Mouse (Mus musculus): ENCODE measurements around the gene Ifna11. TPM values are rescaled to one million over a fixed set of nuclear protein-coding genes. Genes with fewer than 3 reads are reported as not detected.
"Not testable (repeated sequence)": the region's sequence is repeated elsewhere in the genome, so short reads cannot be mapped to it uniquely, and the experiment has no call there.

The Ifna11 gene
- not detected in 2 replicates for polyA plus RNA-seq (2016; fragmentation: Nextera tagmentation; extraction: Ambion mirVana)

DNA sequence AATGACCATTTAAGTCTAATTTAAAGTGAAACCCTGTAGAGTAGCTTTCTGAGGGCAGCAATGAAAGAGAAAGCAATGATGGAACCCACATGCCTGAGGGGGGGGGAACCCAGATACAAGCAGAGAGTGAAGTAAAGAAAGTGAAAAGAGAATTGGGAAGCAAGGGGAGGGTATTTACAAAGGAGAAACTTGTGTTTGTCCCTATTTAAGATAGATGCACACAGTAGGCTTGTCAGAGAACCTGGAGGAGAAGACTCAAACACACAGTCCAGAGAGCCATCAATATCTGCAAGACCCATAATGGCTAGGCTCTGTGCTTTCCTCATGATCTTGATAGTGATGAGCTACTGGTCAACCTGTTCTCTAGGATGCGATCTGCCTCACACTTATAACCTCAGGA lies at the start of gene Ifna11:
Gene Ifna11 (plus strand): TSS at position 301 of the 400 bp plus-strand sequence.
- no peak within 1 kb of the TSS for H3K9ac ChIP-seq
- H3K4me1 ChIP-seq: no peaks in the 10 kb centered on the region
- no peaks in the 10 kb centered on the region for H3K27me3 ChIP-seq (replicated peaks)
- no peaks in the 10 kb centered on the region for H3K9me3 ChIP-seq
- H3K4me2 ChIP-seq (replicated peaks): no peak within 1 kb of the TSS
- WGBS: 83% methylated on average over 1 of the region's 1 CpGs
- no peak for ATAC-seq (ENCODE audit: low FRiP score, low read depth)
- H3K4me3 ChIP-seq: no peak within 1 kb of the TSS
- H3K27ac ChIP-seq: no peak within 1 kb of the TSS
- H3K36me3 ChIP-seq: no peaks in the 10 kb centered on the region

DNA sequence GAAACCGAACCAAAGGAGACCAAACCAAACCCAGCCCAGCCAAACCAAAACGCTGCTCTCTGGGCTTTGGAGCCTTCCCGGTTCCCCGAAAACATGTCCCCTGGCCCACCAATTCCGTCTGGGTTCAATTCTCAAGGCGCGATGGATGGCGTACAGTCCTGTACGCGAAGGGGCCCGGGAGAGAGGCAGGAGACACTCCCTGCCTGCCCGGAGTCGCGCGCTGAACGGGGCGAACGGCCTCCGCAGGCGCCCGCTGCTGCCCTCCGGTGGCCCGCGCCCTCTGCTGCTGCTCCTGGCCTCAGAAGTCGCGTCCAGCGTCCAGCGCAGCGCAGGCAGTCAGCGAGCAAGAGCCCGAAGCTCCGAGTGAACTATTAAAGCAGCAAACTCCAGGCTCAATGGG lies 46.2 kb upstream of the Ifna11 start, which contains the start of gene Gm13290:
Gene Gm13290 (plus strand): TSS at position 301 of the 400 bp plus-strand sequence.
- not testable (repeated sequence) for H3K4me3 ChIP-seq; H3K27me3 ChIP-seq (replicated peaks); ATAC-seq (ENCODE audit: low FRiP score, low read depth); H3K9ac ChIP-seq; H3K27ac ChIP-seq; H3K36me3 ChIP-seq; H3K4me1 ChIP-seq; H3K9me3 ChIP-seq; H3K4me2 ChIP-seq (replicated peaks)
- no CpG with 5 or more reads among the region's 32 CpGs for WGBS

DNA sequence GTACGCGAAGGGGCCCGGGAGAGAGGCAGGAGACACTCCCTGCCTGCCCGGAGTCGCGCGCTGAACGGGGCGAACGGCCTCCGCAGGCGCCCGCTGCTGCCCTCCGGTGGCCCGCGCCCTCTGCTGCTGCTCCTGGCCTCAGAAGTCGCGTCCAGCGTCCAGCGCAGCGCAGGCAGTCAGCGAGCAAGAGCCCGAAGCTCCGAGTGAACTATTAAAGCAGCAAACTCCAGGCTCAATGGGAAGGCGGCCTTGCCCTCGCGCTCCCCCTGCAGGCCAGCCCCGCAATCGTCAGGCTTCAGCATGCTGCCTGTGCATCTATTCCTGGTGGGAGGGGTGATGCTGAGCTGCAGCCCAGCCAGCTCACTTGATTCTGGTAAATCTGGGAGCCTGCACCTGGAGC lies 43.1 kb upstream of the Ifna11 start, which contains the start of gene Gm13289:
Gene Gm13289 (plus strand): TSS at position 301 of the 400 bp plus-strand sequence.
- H3K4me3 ChIP-seq; H3K4me2 ChIP-seq (replicated peaks); H3K9me3 ChIP-seq; H3K4me1 ChIP-seq; H3K27ac ChIP-seq; H3K27me3 ChIP-seq (replicated peaks); H3K9ac ChIP-seq; ATAC-seq (ENCODE audit: low FRiP score, low read depth); H3K36me3 ChIP-seq: not testable (repeated sequence)
- no CpG with 5 or more reads among the region's 29 CpGs for WGBS

DNA sequence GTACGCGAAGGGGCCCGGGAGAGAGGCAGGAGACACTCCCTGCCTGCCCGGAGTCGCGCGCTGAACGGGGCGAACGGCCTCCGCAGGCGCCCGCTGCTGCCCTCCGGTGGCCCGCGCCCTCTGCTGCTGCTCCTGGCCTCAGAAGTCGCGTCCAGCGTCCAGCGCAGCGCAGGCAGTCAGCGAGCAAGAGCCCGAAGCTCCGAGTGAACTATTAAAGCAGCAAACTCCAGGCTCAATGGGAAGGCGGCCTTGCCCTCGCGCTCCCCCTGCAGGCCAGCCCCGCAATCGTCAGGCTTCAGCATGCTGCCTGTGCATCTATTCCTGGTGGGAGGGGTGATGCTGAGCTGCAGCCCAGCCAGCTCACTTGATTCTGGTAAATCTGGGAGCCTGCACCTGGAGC lies 40.2 kb upstream of the Ifna11 start, which contains the start of gene Gm13272:
Gene Gm13272 (plus strand): TSS at position 301 of the 400 bp plus-strand sequence.
- not testable (repeated sequence) for H3K9me3 ChIP-seq; H3K4me1 ChIP-seq; ATAC-seq (ENCODE audit: low FRiP score, low read depth); H3K36me3 ChIP-seq; H3K27me3 ChIP-seq (replicated peaks); H3K27ac ChIP-seq; H3K9ac ChIP-seq; H3K4me3 ChIP-seq; H3K4me2 ChIP-seq (replicated peaks)
- no CpG with 5 or more reads among the region's 29 CpGs for WGBS

DNA sequence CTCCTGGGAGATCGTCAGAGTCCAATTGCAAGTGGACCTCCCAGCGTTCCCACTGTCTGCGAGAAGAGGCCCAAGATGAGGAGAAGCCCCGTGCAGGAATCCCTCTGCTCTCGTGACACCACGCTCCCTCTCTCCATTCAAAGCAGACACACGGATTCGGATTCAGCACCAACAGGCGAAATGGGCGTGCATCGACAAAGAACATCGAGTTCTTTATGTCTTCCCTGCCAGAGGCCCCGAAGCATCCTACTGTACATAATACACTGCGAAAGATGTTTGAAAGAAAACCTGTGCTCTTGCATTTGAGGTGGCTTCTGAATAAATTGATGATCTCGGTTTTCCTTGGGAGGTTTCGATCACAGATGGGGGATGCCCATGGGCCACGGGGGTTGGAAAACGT lies 39.4 kb upstream of the Ifna11 start:
- H3K27me3 ChIP-seq (replicated peaks); H3K9me3 ChIP-seq; H3K4me3 ChIP-seq; H3K4me2 ChIP-seq (replicated peaks); H3K4me1 ChIP-seq; H3K36me3 ChIP-seq; ATAC-seq (ENCODE audit: low FRiP score, low read depth); H3K27ac ChIP-seq; H3K9ac ChIP-seq: not testable (repeated sequence)
- 52% methylated on average over 16 of the region's 18 CpGs for WGBS

DNA sequence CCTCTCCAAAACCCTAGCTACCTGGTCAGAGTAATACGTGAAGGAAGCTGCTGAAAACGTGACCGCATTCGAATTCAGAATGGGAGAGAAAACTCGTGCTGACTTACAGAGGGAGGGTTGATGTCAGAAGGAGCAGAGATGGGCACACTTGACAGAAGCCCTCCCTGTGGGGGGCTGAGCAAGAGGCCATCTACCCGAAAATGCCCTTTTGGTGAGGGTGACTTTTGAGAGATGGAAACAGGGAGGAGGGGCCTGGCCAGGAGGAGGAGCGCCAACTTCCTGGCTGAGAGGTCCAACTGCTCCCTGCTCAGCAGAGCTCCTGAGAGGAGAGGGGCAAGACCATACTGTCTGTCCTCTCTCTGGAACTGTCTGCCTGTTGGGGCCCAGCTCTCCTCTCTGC lies 37.9 kb upstream of the Ifna11 start, which contains the start of gene Ifnz:
Gene Ifnz (plus strand): TSS at position 301 of the 400 bp plus-strand sequence.
- H3K27ac ChIP-seq; H3K4me1 ChIP-seq; H3K9ac ChIP-seq; H3K27me3 ChIP-seq (replicated peaks); ATAC-seq (ENCODE audit: low FRiP score, low read depth); H3K36me3 ChIP-seq; H3K9me3 ChIP-seq; H3K4me3 ChIP-seq: not testable (repeated sequence)
- H3K4me2 ChIP-seq (replicated peaks): peak within 1 kb of the TSS; percentile 44
- 20% methylated on average over 5 of the region's 7 CpGs for WGBS

DNA sequence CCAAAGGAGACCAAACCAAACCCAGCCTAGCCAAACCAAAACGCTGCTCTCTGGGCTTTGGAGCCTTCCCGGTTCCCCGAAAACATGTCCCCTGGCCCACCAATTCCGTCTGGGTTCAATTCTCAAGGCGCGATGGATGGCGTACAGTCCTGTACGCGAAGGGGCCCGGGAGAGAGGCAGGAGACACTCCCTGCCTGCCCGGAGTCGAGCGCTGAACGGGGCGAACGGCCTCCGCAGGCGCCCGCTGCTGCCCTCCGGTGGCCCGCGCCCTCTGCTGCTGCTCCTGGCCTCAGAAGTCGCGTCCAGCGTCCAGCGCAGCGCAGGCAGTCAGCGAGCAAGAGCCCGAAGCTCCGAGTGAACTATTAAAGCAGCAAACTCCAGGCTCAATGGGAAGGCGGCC lies 37.4 kb upstream of the Ifna11 start:
- H3K36me3 ChIP-seq; H3K27me3 ChIP-seq (replicated peaks); H3K4me1 ChIP-seq; H3K9me3 ChIP-seq; ATAC-seq (ENCODE audit: low FRiP score, low read depth); H3K4me3 ChIP-seq; H3K27ac ChIP-seq; H3K9ac ChIP-seq: not testable (repeated sequence)
- under 1% methylated on average over 17 of the region's 31 CpGs for WGBS
- H3K4me2 ChIP-seq (replicated peaks): peak overlapping the region; percentile 44

DNA sequence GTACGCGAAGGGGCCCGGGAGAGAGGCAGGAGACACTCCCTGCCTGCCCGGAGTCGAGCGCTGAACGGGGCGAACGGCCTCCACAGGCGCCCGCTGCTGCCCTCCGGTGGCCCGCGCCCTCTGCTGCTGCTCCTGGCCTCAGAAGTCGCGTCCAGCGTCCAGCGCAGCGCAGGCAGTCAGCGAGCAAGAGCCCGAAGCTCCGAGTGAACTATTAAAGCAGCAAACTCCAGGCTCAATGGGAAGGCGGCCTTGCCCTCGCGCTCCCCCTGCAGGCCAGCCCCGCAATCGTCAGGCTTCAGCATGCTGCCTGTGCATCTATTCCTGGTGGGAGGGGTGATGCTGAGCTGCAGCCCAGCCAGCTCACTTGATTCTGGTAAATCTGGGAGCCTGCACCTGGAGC lies 34.4 kb upstream of the Ifna11 start, which contains the start of gene Gm13276:
Gene Gm13276 (plus strand): TSS at position 301 of the 400 bp plus-strand sequence.
- not testable (repeated sequence) for H3K27me3 ChIP-seq (replicated peaks); ATAC-seq (ENCODE audit: low FRiP score, low read depth); H3K4me3 ChIP-seq; H3K27ac ChIP-seq; H3K9ac ChIP-seq; H3K9me3 ChIP-seq; H3K36me3 ChIP-seq; H3K4me1 ChIP-seq; H3K4me2 ChIP-seq (replicated peaks)
- WGBS: no CpG with 5 or more reads among the region's 27 CpGs

DNA sequence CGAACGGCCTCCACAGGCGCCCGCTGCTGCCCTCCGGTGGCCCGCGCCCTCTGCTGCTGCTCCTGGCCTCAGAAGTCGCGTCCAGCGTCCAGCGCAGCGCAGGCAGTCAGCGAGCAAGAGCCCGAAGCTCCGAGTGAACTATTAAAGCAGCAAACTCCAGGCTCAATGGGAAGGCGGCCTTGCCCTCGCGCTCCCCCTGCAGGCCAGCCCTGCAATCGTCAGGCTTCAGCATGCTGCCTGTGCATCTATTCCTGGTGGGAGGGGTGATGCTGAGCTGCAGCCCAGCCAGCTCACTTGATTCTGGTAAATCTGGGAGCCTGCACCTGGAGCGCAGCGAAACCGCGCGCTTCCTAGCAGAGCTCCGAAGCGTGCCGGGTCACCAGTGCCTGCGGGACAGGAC lies 31.4 kb upstream of the Ifna11 start, which contains the start of gene Gm13277:
Gene Gm13277 (plus strand): TSS at position 231 of the 400 bp plus-strand sequence.
- not testable (repeated sequence) for H3K27me3 ChIP-seq (replicated peaks); H3K9me3 ChIP-seq; H3K27ac ChIP-seq; H3K4me1 ChIP-seq; H3K4me2 ChIP-seq (replicated peaks); ATAC-seq (ENCODE audit: low FRiP score, low read depth); H3K9ac ChIP-seq; H3K4me3 ChIP-seq; H3K36me3 ChIP-seq
- WGBS: 0% methylated on average over 4 of the region's 28 CpGs

DNA sequence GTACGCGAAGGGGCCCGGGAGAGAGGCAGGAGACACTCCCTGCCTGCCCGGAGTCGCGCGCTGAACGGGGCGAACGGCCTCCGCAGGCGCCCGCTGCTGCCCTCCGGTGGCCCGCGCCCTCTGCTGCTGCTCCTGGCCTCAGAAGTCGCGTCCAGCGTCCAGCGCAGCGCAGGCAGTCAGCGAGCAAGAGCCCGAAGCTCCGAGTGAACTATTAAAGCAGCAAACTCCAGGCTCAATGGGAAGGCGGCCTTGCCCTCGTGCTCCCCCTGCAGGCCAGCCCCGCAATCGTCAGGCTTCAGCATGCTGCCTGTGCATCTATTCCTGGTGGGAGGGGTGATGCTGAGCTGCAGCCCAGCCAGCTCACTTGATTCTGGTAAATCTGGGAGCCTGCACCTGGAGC lies 28.5 kb upstream of the Ifna11 start, which contains the start of gene Gm13278:
Gene Gm13278 (plus strand): TSS at position 301 of the 400 bp plus-strand sequence.
- WGBS: no CpG with 5 or more reads among the region's 28 CpGs
- H3K4me3 ChIP-seq; H3K9me3 ChIP-seq; ATAC-seq (ENCODE audit: low FRiP score, low read depth); H3K4me2 ChIP-seq (replicated peaks); H3K9ac ChIP-seq; H3K4me1 ChIP-seq; H3K27me3 ChIP-seq (replicated peaks); H3K36me3 ChIP-seq; H3K27ac ChIP-seq: not testable (repeated sequence)

DNA sequence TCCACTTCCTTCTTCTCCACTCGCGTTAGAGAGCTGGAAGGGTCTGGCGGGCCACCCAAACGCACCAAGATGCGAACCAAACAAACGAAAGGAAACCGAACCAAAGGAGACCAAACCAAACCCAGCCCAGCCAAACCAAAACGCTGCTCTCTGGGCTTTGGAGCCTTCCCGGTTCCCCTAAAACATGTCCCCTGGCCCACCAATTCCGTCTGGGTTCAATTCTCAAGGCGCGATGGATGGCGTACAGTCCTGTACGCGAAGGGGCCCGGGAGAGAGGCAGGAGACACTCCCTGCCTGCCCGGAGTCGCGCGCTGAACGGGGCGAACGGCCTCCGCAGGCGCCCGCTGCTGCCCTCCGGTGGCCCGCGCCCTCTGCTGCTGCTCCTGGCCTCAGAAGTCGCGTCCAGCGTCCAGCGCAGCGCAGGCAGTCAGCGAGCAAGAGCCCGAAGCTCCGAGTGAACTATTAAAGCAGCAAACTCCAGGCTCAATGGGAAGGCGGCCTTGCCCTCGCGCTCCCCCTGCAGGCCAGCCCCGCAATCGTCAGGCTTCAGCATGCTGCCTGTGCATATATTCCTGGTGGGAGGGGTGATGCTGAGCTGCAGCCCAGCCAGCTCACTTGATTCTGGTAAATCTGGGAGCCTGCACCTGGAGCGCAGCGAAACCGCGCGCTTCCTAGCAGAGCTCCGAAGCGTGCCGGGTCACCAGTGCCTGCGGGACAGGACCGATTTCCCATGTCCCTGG lies 25.7 kb upstream of the Ifna11 start, which contains the start of gene Gm13275:
Gene Gm13275 (plus strand): TSS at position 552 of the 740 bp plus-strand sequence.
- H3K27me3 ChIP-seq (replicated peaks); H3K9ac ChIP-seq; H3K4me2 ChIP-seq (replicated peaks); ATAC-seq (ENCODE audit: low FRiP score, low read depth); H3K36me3 ChIP-seq; H3K9me3 ChIP-seq; H3K27ac ChIP-seq; H3K4me3 ChIP-seq; H3K4me1 ChIP-seq: not testable (repeated sequence)
- 0% methylated on average over 11 of the region's 52 CpGs for WGBS

DNA sequence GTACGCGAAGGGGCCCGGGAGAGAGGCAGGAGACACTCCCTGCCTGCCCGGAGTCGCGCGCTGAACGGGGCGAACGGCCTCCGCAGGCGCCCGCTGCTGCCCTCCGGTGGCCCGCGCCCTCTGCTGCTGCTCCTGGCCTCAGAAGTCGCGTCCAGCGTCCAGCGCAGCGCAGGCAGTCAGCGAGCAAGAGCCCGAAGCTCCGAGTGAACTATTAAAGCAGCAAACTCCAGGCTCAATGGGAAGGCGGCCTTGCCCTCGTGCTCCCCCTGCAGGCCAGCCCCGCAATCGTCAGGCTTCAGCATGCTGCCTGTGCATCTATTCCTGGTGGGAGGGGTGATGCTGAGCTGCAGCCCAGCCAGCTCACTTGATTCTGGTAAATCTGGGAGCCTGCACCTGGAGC lies 22.7 kb upstream of the Ifna11 start, which contains the start of gene Gm13279:
Gene Gm13279 (plus strand): TSS at position 301 of the 400 bp plus-strand sequence.
- not testable (repeated sequence) for H3K4me3 ChIP-seq; H3K9ac ChIP-seq; H3K36me3 ChIP-seq; H3K27ac ChIP-seq; H3K9me3 ChIP-seq; H3K4me2 ChIP-seq (replicated peaks); H3K4me1 ChIP-seq; H3K27me3 ChIP-seq (replicated peaks); ATAC-seq (ENCODE audit: low FRiP score, low read depth)
- WGBS: no CpG with 5 or more reads among the region's 28 CpGs
